Mouse (Mus musculus) layer of hippocampus, postnatal 25 days (tissue): ENCODE results near the gene Ostm1. TPM values are rescaled to one million over a fixed set of nuclear protein-coding genes. Genes with fewer than 3 reads are reported as not detected.
A peak's percentile ranks its signal among the peaks of the same experiment; 100 is the strongest.

Experiments
- DNase-seq, 2 experiments: peaks; one replicate each; pipeline ENCODE4 v3.0.0; 2022; ENCODE audit warnings: mixed read lengths in 2 of 2, low spot score in 1 of 2; ENCODE audit errors: extremely low spot score in 1 of 2
- total RNA-seq, 2 experiments: library from RNA; stranded (reverse); gene quantifications; 2 replicates each; pipeline ENCODE4 v1.2.3; 2021

Ostm1 gene
- total RNA-seq, 2 experiments from 2014 or later: 54.3 to 56.1 TPM

GRCm38 (mm10) chr10:42613639-42614381, 30.2 kb downstream of the Ostm1 start:
- no peak for DNase-seq

DNA sequence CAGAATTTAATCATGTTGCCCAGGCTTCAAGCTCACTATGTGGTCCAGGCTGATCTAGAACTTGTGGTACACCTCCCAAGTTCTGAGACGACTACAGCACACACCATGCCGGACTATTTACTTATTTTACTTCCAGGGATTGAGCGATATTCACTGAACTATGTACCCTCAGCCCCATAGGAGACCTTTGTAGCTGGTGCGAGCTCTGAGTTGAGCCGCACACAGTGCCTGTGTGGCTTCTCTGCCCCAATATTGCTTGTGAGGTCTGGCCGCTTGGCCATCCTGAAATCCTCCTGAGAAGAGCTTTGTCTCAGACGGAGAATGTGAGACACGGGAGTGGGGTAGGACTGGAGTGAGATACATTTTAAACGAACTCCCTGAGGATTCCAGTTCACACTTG, 31.1 kb downstream of the Ostm1 start:
- DNase-seq: no peak

DNA sequence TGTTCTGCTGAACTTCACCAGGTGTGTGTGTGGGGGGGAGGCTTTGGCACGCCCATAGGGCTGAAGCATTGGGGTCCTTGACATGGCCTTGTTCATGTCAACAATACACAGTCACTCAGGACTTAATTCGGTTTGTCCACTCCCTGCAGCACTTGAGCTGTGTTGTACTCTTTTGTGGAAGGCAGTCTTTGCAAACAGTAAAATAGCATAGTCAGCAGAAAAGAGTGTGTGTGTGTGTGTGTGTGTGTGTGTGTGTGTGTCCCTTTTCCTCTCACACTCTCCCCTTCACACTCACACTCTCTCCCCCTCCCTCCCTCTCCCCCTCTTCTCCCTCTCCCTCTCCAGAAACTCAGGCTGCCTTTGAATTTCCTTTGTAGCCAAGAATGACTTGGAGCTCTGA, 34.7 kb downstream of the Ostm1 start:
- no peak for DNase-seq

GRCm38 (mm10) chr10:42625907-42626306, 42.3 kb downstream of the Ostm1 start:
- DNase-seq: no peak

- no peak for DNase-seq
Observed at GRCm38 (mm10) chr10:42630596-42631355, 47.2 kb downstream of the Ostm1 start.

DNA sequence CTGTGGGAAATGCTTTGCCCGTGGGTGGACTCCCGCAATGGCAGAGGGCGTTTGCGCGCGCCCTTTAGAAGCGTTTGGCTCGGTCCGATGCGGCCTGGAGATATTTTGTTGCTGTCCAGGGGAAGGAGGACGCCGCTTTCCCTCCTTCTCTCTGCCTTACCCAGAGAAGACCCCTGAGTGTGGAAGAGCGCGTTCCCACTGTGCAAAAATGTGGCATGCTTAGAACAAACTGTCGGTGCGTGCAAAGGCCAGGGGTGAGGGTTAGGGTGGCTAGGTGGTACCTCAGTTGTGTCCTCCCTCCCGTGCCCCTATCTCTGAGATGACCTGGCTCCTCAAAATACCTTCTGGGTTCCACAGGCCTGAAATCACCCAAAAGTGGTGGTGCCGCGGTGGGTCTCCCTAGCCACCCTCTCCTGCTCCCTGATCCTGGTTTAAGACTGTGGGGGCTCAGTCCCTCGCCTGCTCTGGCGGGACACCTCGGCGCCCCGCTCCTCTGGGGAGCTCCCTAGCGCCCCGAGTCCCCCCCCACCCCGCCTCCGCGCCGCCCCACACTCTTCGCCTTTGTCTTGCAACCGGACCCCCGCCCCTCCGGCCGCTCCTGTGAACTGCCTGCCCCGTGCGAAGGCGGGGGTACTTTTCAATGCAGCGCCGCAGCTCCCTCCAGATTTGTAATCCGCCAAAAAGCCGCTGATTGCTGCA, 48.3 kb downstream of the Ostm1 start:
- DNase-seq: no peak

GRCm38 (mm10) chr10:42632453-42633360, 49.1 kb downstream of the Ostm1 start:
- no peak for DNase-seq

GRCm38 (mm10) chr10:42633361-42634121, 49.9 kb downstream of the Ostm1 start:
- no peak for DNase-seq

GRCm38 (mm10) chr10:42634122-42634720, 50.6 kb downstream of the Ostm1 start:
- no peak for DNase-seq

GRCm38 (mm10) chr10:42635046-42635445, 51.4 kb downstream of the Ostm1 start:
- no peak for DNase-seq

GRCm38 (mm10) chr10:42635566-42636359, 52.1 kb downstream of the Ostm1 start:
- DNase-seq: no peak

GRCm38 (mm10) chr10:42636360-42637182, 52.9 kb downstream of the Ostm1 start:
- DNase-seq: no peak

DNA sequence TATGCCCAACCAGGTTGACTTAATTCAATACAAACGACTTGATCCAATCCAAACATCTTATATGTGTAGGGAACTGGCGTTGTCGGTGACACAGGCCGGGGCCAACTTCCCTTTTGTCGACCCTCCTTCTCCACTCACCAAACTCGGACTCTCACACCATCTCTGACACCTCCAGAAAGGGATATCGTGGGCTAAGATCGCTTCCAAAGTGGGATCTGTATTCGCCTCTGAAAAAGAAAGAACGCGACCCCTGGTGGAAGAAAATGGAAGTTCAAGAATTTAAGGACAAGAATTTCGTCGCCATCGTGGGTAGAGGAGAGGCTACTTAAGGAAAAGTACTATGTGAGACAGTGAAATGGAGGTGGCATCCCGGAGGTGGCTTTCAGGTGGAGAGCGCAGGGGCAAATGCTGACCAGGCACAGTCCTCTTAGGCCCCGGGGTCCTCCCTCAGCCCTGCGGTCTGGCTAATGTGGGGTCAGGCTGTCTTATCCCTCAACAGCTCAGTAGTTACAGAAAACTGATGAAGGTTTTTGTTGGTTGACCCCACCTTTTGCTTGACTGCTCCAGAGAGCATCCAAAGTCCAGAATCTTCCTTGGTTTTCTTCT, 53.7 kb downstream of the Ostm1 start:
- peak in 1 of 2 experiments; percentile 50 for DNase-seq

GRCm38 (mm10) chr10:42639856-42640255, 56.2 kb downstream of the Ostm1 start:
- no peak for DNase-seq

- no peak for DNase-seq
Observed at GRCm38 (mm10) chr10:42643638-42644037, 60.0 kb downstream of the Ostm1 start.

- no peak for DNase-seq
Observed at GRCm38 (mm10) chr10:42646340-42646739, 62.7 kb downstream of the Ostm1 start.

DNA sequence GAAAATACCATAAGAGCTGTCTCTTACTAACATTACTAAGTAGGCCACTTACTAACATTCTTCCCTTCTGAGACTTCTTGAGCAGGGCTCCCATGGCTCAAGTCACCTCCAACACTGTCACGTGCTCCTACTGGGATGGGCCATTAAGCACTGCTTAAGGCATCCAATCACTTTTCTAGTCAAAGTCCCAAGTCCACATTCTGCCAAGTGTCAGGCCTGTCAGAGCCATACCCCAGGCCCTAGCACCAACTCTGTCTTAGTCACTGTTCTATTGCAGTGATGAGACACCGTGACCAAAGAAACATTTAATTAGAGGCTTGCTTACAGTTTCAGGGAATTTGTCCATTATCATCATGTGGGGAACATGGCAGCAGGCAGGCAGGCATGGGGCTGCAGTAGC, 78.3 kb downstream of the Ostm1 start:
- no peak for DNase-seq
